Mouse (Mus musculus) heart, adult 18-20 months (tissue): ENCODE results near the gene Ptpru. TPM values are rescaled to one million over a fixed set of nuclear protein-coding genes. Genes with fewer than 3 reads are reported as not detected.

ENCODE experiments used
- DNase-seq, 2 experiments: peaks; one replicate each; pipeline ENCODE4 v3.0.0; 2021 to 2022; ENCODE audit warnings: mixed read lengths in 1 of 2
- long read RNA-seq, 2 experiments: library from polyadenylated mRNA; stranded (forward); transcript quantifications; one replicate each; pipeline ENCODE4 v2.0.0; 2021
- total RNA-seq, 2 experiments: library from RNA; stranded (reverse); gene quantifications; 2 replicates each; pipeline ENCODE4 v1.2.3; 2021

The Ptpru gene
- total RNA-seq, result 1 to 10 TPM; 4.6 to 9.5 TPM
- long read RNA-seq, experiment 1, partial matches to known transcripts, result 2 of 6 reads
- long read RNA-seq, experiment 1, other reads (novel, unspliced or antisense), result 4 of 6 reads
- long read RNA-seq, experiment 2, partial matches to known transcripts, result 0 of 1 reads
- long read RNA-seq, experiment 2, other reads (novel, unspliced or antisense), result 1 of 1 reads

DNA sequence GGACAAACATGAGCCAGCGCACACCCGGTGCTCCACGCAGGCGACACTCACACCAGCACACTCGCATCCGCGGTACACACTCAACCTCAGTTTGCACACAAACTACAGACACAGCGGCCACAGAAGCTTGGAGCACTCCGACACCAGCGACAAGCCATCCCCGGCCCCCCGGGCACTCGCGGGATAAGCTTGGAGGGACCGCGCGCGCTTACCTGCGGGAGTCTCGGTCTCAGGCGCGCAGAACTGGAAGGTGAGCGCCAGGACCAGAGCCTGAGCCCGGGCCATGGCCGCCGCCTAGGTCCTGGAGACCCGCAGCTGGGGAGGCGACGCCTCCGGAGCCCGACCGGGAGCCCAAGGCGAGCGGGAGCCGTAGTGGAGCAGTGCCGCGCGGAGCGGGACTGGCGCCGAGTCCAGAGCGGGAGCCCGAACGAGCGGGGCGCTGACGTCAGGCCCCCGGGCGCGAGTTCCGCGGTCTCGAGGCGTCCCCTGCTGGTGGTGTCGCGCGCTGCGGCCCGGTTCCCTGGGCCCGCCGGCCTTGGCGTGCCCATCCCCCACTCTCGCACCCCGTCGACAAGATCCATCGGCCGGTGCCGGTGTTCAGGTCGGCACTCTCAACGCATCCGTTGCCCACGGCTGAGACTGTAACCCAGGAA, at the start of gene Ptpru:
TSS of gene Ptpru (minus strand) at position 417 of the 653 bp plus-strand sequence.
- DNase-seq, result peak; percentile 92 to 96

DNA sequence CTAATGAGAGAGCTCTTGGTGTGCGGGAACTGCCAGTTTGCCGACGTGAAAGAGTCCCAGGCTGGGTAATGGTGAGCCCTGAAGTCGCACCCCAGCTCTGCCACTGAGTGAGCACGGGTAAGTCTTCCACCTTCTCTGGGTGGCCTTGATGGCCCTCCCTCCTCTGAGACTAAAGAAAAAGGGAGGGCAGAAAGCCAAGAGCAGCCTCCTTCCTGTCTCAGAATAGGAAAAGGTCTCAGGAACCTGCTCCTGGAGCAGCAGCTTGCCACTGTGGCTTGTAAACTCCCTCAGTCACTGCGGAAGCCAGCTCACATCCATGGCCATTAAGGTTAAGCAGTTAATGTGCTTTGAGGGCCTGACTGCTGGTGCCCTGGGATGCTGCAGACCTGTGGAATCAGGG, 47.3 kb upstream of the Ptpru start:
- peak; percentile 34 to 54 for DNase-seq

DNA sequence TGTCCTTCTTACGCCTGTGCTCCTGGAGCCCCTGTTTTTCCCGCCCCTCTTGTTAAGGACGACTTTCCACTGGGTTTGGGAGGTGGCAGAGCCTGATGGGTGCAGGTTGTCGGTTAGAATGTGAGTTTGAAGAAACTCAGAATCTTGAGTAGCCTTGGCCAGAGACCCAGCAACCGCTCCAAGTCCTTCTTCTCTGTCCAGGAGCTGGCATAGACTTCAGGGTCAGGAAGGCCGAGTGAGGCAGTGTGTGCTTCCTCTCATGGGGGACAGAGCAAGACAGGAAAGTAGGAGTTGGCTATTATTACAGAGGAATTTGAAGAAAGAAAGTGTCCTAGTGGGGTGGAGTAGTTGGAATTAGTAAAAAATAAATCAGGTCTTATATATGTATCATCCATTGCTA, 45.5 kb upstream of the Ptpru start:
- peak; percentile 33 to 35 for DNase-seq

DNA sequence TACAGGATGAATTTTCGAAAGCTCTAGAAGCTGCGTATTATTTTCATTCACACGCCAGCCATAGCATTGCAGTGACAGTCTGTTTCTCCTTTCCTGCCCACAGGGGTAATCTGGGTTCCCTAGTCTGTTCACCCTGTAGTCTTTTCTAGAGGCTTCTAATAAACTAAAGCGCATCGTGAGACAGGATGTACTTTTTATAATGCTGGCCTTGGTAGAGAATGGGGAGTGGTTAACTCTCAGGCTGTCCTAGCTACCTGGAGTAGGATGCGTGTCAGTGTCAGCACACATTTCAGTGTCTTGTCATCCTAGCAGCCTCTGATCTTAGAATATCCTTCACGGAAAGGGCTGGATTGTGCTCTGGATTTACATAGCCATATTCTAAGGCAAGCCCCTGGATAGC, 43.2 kb upstream of the Ptpru start:
- no peak for DNase-seq

DNA sequence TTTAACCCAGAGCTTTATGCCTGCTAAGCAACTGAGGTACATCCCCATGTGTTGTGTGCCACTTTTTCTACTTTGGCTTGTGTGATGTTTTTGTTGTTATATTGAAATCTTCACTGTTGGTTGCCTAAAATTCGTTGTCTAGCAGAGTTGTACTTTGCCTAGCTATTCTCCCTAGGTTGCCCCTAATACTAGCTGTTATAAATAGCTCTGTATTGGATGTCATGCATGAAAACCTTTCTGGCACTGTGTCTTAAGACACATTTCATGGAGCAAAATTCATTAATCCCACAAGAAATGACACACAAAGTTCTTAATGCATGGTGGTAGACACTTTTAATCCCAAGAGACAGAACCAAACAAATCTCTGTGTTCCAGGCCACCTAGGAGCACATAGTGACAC, 41.6 kb upstream of the Ptpru start:
- DNase-seq, result no peak

DNA sequence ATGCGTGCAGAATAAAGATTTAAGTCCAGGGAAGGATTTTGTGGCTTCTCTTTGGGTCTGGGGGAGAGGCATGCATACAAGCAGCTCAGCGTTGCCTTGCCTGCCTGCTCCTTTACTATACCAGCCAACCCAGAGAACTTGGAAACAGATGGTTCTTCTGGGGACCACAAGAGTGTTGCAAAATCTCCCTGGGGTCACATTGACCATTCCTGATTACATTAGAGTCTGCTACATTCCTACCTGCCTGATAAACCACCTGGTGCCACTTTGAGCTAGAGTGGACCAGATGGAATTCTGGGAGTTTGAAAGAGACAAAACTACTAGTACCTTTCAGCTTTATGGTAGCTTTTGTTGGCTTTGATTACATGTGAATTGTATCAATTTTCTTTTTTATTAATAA, 38.7 kb upstream of the Ptpru start:
- no peak for DNase-seq

DNA sequence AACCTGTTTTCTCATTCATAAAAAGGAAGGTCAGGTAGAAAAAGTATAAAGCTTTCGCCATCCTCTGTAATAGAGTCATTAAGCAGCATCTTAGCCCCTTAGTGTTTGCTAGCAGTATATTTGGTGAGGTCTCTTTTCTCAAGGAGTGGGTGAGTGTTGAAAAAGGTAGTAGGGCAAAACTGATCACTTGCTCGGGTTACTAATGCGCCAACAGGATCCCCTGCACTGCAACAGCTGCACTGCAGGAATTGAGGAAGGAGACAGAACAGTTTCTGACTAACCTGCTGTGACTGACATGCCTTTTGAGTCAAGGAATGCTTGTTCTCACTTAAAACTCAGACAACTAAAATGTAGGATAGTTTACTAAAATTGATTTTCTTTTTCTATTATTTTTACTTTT, 37.2 kb upstream of the Ptpru start:
- DNase-seq, result no peak

DNA sequence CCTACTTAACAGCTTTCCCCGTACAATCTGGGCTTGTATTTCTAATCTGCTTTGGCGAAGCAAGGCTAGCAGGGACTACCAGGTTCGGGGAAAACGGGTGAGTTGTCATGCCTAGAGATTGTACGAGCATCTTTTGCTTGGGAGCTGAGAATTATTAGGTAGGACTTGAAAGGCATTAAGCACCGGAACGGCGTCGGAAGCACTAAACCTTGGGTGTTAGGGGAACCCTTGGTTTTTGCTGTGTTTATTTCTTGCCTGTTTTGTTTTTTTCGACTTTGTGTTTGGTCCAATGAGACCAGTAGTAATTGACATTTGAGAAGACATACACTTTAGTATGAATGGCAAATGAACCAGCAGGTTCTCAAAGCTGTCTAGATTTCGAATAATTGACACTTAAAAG, 36.5 kb upstream of the Ptpru start:
- DNase-seq, result no peak

DNA sequence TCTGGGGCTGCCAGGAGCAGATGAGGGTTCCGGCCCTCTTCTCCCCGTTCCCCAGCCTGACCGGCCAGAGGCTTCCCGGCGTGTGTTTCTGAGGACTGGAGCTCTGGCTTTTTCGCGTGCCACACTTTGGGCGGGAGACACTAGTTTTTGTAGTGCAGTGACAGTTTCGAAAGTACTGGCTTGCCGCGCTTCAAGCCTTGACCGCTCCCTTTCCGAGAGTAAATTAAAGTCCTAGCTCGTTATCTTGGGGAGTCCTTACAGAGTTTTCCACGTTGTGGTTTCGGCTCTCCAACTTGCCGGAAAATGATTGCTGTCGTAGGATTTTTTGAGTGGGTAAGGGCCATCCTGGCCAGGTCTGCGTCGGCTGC, 36.1 kb upstream of the Ptpru start:
- DNase-seq, result no peak

DNA sequence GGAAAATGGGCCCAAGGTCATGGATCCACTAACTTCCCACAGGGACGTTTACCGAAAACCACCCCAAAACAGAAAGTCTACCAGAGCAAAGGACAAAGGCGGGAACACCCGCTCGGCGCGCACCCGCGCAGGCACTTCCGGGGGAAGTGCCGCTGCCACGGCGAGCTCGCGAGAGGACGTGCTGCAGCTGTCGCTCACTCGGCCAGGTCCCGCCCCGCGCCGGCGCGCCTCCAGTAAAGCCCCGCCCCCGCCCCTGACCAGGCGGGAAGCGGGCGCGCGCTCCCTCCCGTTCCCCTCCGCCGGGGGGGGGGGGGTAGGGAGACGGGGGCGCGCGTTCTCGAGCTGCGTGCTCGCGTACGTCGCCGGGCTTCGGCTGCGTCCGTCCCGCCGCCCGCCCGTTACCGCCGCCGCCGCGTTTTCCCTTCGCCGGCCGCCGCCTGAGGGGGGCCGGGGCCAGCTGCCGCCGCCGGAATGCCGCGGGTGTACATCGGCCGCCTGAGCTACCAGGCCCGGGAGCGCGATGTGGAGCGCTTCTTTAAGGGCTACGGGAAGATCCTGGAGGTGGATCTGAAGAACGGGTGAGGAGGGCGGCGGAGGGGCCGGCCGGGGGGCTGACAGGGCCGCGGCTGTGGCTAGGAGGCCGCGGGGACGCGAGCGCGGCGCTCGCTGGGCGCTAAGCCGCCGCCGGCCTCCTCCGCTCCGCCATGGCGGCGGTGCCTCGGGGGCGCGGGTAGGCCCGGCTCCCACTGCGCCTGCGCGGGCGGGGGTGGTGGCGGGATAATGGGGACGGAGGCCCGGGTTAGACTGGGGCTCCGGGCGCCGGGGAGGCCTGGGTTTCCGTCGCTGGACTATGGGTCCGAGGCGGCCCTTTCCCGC, 35.4 kb upstream of the Ptpru start, which contains the start of gene Srsf4:
TSS of gene Srsf4 (plus strand) at position 325 of the 876 bp plus-strand sequence.
- DNase-seq, result peak; percentile 92 to 96

DNA sequence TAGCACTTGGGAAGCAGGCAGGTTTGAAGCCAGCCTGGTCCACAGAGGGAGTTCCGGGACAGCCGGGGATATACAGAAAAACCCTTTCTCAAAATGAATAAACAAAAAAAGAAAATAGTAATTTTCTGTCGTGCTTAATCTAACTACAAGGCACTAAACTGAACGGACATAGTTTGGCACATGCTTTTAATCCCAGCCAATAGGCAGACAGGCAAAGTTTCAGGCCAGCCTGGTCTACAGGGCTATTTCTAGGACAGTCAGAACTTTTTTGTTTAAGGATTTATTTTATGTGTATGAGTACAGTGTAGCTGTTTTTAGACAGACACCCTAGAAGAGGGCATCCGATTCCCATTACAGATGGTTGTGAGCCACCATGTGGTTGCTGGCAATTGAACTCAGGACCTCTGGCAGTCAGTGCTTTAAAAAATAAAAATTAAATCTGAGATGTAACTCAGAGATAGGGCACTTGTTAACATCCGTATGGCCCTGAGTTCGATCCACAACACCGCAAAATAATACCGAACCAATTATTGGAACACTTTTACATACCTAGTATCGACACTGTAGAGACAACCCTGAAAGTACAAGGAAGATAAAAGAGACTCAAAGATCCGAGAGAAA, 34.7 kb upstream of the Ptpru start:
- no peak for DNase-seq

DNA sequence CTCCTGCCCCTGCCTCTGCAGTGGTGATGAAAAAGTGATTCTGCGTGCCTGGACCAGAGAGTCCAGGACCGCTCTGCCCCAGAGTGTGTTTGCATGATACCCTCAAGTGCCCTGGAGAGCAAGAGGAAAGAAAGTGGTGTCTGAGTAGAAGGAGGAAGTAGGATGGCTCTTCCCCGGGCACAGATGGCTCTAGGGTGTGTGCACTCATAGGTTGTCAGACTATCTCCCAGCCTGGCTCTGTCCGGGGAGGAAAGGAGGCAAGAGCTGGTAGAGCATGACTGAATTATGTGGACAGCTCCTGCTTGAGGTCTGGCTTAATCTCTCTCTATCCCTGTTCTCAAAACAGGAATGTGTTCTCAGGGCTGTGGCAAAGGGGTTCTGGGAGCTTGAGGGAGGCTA, 23.3 kb upstream of the Ptpru start:
- DNase-seq, result peak in 1 of 2 experiments; percentile 26

DNA sequence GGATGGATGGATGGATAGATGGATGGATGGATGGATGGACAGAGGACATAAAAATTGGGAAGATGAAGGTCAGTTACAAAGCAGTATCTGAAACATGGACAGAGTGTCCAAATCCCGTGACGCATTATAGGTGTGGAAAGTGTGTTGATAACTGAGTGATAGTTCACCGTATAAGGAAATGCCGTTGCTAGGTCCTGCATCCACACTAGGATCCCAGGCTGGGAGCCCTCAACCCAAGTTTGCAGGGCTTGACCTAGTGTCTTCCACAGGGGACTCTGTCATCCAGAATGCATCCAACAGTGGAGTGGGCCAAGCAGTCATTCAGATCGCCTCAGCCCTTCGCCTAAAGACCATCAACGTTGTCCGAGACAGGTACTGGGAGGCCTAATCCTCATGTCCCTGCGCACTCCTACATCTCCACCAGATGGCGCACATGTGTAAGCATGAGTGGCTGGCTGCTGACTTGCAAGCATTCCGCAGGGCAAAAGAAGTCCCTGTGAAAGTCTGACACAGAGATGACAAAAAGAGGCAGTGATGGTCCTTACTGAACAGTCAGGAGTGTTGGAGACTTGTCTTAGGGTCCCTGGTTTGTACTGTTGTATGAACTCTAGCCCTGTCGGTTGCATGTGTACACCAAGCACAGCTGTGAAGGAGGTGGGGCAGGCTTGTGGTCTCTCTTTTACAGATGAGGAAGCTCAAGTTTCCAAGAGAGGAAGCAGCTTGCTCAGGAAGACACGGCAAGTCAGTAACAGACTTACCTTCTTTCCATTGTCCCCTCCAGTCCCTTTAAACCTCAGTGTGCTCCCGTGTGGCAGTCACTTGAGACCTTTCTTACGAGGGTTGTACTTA, 22.6 kb upstream of the Ptpru start:
- DNase-seq, result peak; percentile 82 to 92

DNA sequence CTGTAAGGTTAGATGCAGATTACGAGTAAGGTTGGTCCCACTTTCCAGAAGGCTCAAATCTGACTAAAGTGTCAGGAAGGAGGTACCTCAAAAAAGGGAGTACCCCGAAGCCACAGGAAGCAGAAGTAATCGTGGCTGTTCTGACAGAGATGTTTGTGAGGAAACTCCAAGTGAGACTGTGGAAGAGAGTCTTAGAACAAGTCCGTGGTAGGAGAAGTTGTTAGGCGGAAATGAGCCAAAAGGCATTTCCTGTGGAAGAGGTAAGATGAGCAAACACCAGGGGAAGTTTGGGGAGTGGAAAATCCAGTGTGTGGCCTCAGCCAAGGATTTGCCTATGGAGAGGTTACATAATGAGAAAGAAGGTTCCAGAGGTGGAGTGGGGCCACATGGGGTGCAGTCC, 16.9 kb upstream of the Ptpru start:
- DNase-seq, result peak in 1 of 2 experiments; percentile 43

DNA sequence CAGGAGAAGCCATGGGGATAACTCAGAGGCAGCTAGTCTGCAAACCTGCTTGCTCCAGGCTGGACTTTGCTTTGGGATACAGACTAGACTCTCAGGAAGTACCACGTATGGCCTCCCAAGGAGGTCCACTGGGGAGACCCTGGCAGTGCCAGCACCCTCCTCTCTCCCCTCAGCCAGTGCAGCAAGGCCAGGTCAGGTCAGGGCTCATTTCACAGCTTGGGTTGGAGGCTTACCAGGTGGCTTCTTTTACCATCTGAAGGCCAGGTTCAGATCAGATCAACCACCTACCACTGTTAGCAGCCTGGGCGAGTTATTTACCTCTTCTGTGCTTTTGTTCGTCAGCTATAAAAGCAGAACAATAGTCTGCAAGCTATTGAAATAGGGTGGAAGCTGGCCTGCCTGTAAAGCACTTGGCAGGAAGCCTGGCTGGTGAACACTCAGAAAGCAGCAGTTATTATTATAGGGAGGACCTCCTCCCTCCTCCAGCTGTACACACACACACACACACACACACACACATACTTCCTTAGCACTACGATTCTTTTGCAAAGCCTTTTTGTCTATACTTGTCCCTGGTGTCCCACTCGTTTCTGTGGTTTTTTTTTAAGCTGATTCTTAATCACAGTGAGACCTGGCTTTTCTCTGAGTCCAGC, 12.0 kb upstream of the Ptpru start:
- peak; percentile 68 to 82 for DNase-seq

DNA sequence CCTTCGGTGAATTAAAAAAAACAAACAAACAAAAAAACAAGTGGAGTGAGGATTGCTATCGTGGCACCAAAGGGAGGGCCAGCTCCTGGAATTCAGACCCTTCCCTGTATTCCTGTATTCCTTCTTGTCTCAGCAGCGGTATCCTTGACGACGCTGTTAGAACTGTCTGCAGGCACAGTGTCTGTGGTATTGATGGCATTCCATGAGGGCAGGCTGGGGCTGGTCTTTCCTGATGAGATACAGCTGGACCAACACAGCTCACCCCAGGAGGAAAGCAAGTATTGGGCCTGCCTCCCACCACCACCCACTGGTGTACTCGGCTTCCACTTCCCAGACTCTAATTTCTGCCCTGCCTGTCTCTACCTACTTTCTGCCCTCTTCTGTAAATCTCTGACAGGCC, 10.0 kb upstream of the Ptpru start:
- DNase-seq, result no peak

DNA sequence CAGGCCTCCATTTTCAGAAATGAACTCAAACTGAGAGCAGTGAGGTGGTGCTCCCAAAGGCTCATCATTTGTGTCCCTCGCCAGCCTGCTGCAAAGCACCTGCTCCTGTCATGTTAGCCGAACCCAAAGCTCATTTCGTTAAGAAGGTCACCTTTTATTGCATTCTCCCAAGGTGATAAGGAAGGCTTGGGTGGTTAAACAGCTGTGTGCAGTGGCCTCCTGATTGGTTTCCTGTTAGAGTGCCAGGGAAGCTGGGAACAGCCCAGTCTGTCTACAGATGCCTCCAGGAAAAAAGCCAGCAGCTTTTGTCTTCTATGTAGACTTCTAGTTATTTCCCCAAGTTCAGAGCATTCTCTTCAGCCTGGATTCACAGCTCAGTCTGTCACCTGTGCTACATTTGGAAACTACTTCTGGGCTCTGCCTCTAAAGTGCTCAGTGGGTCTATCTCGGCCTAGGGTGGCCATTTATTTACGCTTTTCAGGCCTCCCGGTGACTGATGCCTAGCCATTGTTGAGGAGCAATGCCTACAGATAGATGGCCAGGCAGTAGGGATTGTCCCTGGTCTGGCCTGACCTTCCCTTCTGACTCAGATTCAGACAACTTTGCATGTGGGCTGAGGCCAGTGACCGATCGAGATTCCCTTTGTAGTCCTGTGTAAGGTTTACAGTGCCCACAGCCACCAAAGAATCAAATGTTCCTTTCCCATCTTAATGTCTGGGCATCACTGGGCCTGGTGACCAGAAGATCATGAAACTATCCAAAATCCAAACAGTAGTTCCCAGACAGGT, 8.1 kb upstream of the Ptpru start:
- DNase-seq, result no peak

DNA sequence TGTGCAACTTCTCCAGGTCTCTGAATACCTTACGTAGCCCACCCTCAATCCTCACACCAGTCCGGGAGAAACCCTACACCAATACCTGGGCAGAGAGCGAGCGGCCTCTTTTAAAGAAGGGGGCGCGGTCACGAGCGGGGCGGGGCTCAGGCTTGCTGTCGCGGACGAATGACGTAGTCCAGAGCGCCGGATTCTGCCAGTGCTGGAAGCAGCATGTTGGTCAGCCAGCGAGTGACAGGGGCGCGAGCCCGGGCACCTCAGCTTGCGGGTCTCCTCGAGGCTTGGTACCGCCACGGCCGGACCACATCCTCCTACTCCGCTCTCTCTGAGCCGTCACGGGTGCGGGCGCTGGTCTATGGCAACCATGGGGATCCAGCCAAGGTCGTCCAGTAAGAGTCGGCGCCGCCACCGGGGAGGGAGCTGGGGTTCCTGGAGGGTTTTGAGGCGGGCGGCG, 5.2 kb upstream of the Ptpru start, which contains the start of gene Mecr:
TSS of gene Mecr (plus strand) at position 181 of the 454 bp plus-strand sequence.
- DNase-seq, result peak; percentile 92 to 97

DNA sequence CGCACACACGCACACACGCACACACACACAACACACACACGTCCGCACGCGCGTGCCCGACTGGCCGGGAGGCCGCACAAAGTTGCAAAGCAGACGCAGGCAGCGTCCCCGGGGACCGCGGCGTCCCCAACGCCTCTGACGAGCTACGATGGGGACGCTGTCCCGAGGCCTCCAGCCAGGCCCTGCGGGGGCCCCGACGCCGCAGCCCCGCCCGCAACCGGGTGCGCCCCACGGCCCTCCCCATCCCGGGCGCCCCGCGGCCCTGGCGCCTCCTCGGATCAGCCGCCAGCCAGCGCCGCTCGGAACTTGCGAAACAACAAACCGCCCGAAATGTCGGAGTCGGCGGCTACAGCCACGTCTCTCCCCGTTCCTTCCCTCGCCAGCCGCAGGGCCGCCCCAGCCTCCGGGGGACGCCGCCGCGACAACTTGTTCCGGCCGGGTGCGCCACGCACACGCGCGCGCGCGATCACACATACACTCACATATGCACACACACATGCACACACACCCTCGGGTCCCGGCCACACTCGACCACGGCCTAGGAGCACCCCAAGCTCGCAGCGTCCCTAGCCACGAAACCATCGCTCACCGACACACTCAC, 1.1 kb downstream of the Ptpru start:
- peak; percentile 53 to 70 for DNase-seq
